Mouse (Mus musculus) embryonic facial prominence, embryonic 14.5 days (tissue): ENCODE results near the gene Eml1. TPM values are rescaled to one million over a fixed set of nuclear protein-coding genes. Genes with fewer than 3 reads are reported as not detected.

ENCODE experiments used
- ATAC-seq: fragments of 200-750 bp; cut with Nextera tagmentation; 2 replicates; pipeline ENCODE4 v1.8.0; 2017; ENCODE audit warnings: low read depth, moderate number of reproducible peaks, moderate TSS enrichment
- DNase-seq: peaks from one replicate; pipeline ENCODE4 v3.0.0-alpha.2; 2015; ENCODE audit warnings: low spot score
- H3K27ac ChIP-seq: fragments of 300-500 bp; sonication (generic); replicated peaks from 2 replicates; pipeline ENCODE4 v1.5.1; 2014; ENCODE audit warnings: low read depth, mild to moderate bottlenecking, low read length, moderate library complexity
- H3K27me3 ChIP-seq: fragments of 300-500 bp; sonication (generic); replicated peaks from 2 replicates; pipeline ENCODE4 v1.6.1; 2014; ENCODE audit warnings: low read length; ENCODE audit not compliant: control insufficient read depth, insufficient read depth
- H3K36me3 ChIP-seq: fragments of 300-500 bp; sonication (generic); 2 replicates; pipeline ENCODE4 v1.6.1; 2014; ENCODE audit warnings: low read length, mixed read lengths; ENCODE audit not compliant: control insufficient read depth, insufficient read depth
- H3K4me1 ChIP-seq: fragments of 300-500 bp; sonication (generic); 2 replicates; pipeline ENCODE4 v1.6.1; 2014; ENCODE audit warnings: antibody characterized with exemption, low read length; ENCODE audit not compliant: control insufficient read depth, insufficient read depth
- H3K4me2 ChIP-seq: fragments of 300-500 bp; sonication (generic); 2 replicates; pipeline ENCODE4 v1.6.1; 2014; ENCODE audit warnings: low read depth, mild to moderate bottlenecking, low read length, moderate library complexity, mixed read lengths
- H3K4me3 ChIP-seq: fragments of 300-500 bp; sonication (generic); 2 replicates; pipeline ENCODE4 v1.5.1; 2014; ENCODE audit warnings: low read depth, mild to moderate bottlenecking, low read length
- H3K9ac ChIP-seq: fragments of 300-500 bp; sonication (generic); 2 replicates; pipeline ENCODE4 v1.6.1; 2014; ENCODE audit warnings: low read depth, mild to moderate bottlenecking, low read length, moderate library complexity, mixed read lengths
- H3K9me3 ChIP-seq: fragments of 300-500 bp; sonication (generic); 2 replicates; pipeline ENCODE4 v1.6.1; 2016; ENCODE audit warnings: low read length; ENCODE audit not compliant: control insufficient read depth
- WGBS: fragments of 180-500 bp; shearing (Covaris S2); extraction: QIAGEN DNeasy Blood & Tissue Kit; methylation state at CpG from one replicate; pipeline ENCODE4 v1.1.7; 2014; 5-methylcytosine and 5-hydroxymethylcytosine counted together
- polyA plus RNA-seq: library from polyadenylated mRNA; unstranded; fragments of >200 nt; fragmentation: Nextera tagmentation; extraction: Ambion mirVana; gene quantifications from 2 replicates; pipeline ENCODE4 v1.2.1, GENCODE M21; 2014

Gene Eml1
- polyA plus RNA-seq, 1 experiment from 2014 or later = 62.8 TPM

- no peak overlapping the region; the same call in 1 of the 2 replicates for H3K4me2 ChIP-seq
- no peaks in the 10 kb centered on the region for H3K9me3 ChIP-seq
- no peak overlapping the region for H3K9ac ChIP-seq
- ATAC-seq = no peak
- H3K4me3 ChIP-seq = no peak overlapping the region
- no peak overlapping the region for H3K27ac ChIP-seq
- DNase-seq = no peak
- H3K36me3 ChIP-seq = no peaks in the 10 kb centered on the region
- peaks cover 23% of the 10 kb centered on the region for H3K4me1 ChIP-seq
- H3K27me3 ChIP-seq = no peaks in the 10 kb centered on the region
Observed at GRCm38 (mm10) chr12:108558194-108558593, 187.4 kb downstream of the Eml1 start.

GRCm38 (mm10) chr12:108563238-108563637 lies 192.5 kb downstream of the Eml1 start:
- Histone ChIP-seq H3K9me3 (no peaks in the 10 kb centered on the region), H3K9ac (no peak overlapping the region), H3K36me3 (no peaks in the 10 kb centered on the region), H3K4me1 (peaks cover 5% of the 10 kb centered on the region; the same call in 1 of the 2 replicates), H3K4me3 (no peak overlapping the region), H3K4me2 (no peak overlapping the region), H3K27me3 (no peaks in the 10 kb centered on the region), H3K27ac (no peak overlapping the region)
- DNase-seq (no peak), ATAC-seq (no peak)
- 85% methylated on average over 3 of the region's 3 CpGs for WGBS

- DNase-seq (no peak), ATAC-seq (peak; percentile 33; the same call in 1 of the 2 replicates)
- Histone ChIP-seq H3K9ac (no peak overlapping the region), H3K4me3 (no peak overlapping the region), H3K4me2 (no peak overlapping the region), H3K36me3 (no peaks in the 10 kb centered on the region), H3K4me1 (peaks cover 5% of the 10 kb centered on the region; the same call in 1 of the 2 replicates), H3K9me3 (no peaks in the 10 kb centered on the region), H3K27ac (no peak overlapping the region), H3K27me3 (no peaks in the 10 kb centered on the region)
- 63% methylated on average over 12 of the region's 12 CpGs for WGBS
Observed at GRCm38 (mm10) chr12:108564910-108565506, 194.3 kb downstream of the Eml1 start.

GRCm38 (mm10) chr12:108579156-108579871 lies 208.6 kb downstream of the Eml1 start:
- Histone ChIP-seq H3K36me3 (peaks cover 15% of the 10 kb centered on the region), H3K9me3 (no peaks in the 10 kb centered on the region), H3K9ac (no peak overlapping the region), H3K4me1 (no peaks in the 10 kb centered on the region), H3K27ac (no peak overlapping the region), H3K4me2 (no peak overlapping the region), H3K4me3 (no peak overlapping the region), H3K27me3 (no peaks in the 10 kb centered on the region)
- DNase-seq (no peak), ATAC-seq (no peak)
- WGBS = 77% methylated on average over 7 of the region's 7 CpGs

GRCm38 (mm10) chr12:108583775-108584174 lies 213.0 kb downstream of the Eml1 start:
- ATAC-seq (no peak), DNase-seq (no peak)
- H3K4me1 ChIP-seq = no peaks in the 10 kb centered on the region
- H3K9ac ChIP-seq = no peak overlapping the region
- H3K27me3 ChIP-seq = no peaks in the 10 kb centered on the region
- H3K4me2 ChIP-seq = no peak overlapping the region
- H3K9me3 ChIP-seq = no peaks in the 10 kb centered on the region
- H3K27ac ChIP-seq = no peak overlapping the region
- 90% methylated on average over 1 of the region's 1 CpGs for WGBS
- H3K36me3 ChIP-seq = peaks cover 6% of the 10 kb centered on the region; the same call in 1 of the 2 replicates
- H3K4me3 ChIP-seq = no peak overlapping the region

Other genes with a start within 250 kb of the Eml1 start
- 74.3 and 79.8 TPM in 2 replicates for gene Setd3, start 191.6 kb upstream of the Eml1 start, polyA plus RNA-seq
- gene Ccnk, start 191.4 kb upstream of the Eml1 start, polyA plus RNA-seq = 5.1 and 5.9 TPM in 2 replicates
- gene Ccdc85c, start 95.5 kb upstream of the Eml1 start, polyA plus RNA-seq = 4.2 and 4.7 TPM in 2 replicates
- gene Hhipl1, start 64.7 kb upstream of the Eml1 start, polyA plus RNA-seq = 0.58 and 0.64 TPM in 2 replicates
- gene Cyp46a1, start 36.6 kb upstream of the Eml1 start, polyA plus RNA-seq = 5.8 and 8.5 TPM in 2 replicates
- 62.7 and 66.4 TPM in 2 replicates for gene Evl, start 183.8 kb downstream of the Eml1 start, polyA plus RNA-seq